Mouse (Mus musculus): Measurements from ENCODE around the gene Srbd1. TPM values are rescaled to one million over a fixed set of nuclear protein-coding genes. Genes with fewer than 3 reads are reported as not detected.

Gene Srbd1
- polyA plus RNA-seq, 1 experiment: 3.6 TPM

GRCm38 (mm10) chr17:85995086-85995485 is 149.9 kb downstream of the Srbd1 start:
- Histone ChIP-seq H3K4me1 (ENCODE audit: control insufficient read depth, insufficient read depth, insufficient read length, low read length) (no peaks in the 10 kb centered on the region; the same call in 1 of the 2 replicates), H3K27ac (replicated peaks; ENCODE audit: low read depth, low read length) (no peak overlapping the region), H3K4me3 (ENCODE audit: insufficient read depth, low read depth, low read length) (no peak overlapping the region)

DNA sequence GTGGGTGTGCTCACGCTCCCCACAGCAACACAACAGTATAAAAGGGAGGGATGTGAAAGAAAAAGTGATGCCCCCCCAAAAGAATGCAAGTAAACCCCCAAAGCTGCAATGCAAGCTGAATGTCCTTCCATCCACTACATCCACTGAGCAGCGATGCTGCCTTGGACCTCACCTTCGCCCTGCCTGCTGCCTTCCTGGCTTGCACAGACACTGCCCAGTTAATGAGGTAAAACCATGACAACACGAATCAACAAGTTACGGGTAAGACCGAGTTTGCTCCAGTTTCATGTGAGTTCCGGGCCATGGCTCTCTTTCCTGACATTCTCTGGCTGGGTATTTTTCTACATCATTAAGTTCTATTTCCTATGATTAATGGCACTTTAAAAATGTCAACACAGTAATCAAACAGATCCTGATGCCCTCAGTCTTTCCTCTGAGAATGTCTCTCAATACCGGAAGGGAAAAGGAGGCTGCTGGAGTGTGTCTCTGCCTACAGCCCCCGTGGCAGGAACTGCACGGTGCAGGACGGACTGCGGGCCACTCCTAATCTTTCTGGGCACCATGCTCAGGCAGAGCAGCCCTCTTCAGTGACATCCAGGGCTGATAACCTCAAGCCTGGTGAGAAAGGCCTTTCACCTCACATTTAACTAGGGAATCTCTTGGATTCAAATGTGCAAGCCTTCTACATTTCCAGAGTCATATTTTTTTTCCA is 155.8 kb downstream of the Srbd1 start:
- H3K4me3 ChIP-seq (ENCODE audit: insufficient read depth, low read depth, low read length): no peak overlapping the region
- H3K4me1 ChIP-seq (ENCODE audit: control insufficient read depth, insufficient read depth, insufficient read length, low read length): peaks cover 4% of the 10 kb centered on the region
- no peak overlapping the region for H3K27ac ChIP-seq (replicated peaks; ENCODE audit: low read depth, low read length)

GRCm38 (mm10) chr17:85987531-85987930 is 157.4 kb downstream of the Srbd1 start:
- Histone ChIP-seq H3K4me3 (ENCODE audit: insufficient read depth, low read depth, low read length) (no peak overlapping the region), H3K4me1 (ENCODE audit: control insufficient read depth, insufficient read depth, insufficient read length, low read length) (peaks cover 4% of the 10 kb centered on the region), H3K27ac (replicated peaks; ENCODE audit: low read depth, low read length) (no peak overlapping the region)

GRCm38 (mm10) chr17:85986624-85987023 is 158.4 kb downstream of the Srbd1 start:
- peaks cover 4% of the 10 kb centered on the region for H3K4me1 ChIP-seq (ENCODE audit: control insufficient read depth, insufficient read depth, insufficient read length, low read length)
- no peak overlapping the region for H3K4me3 ChIP-seq (ENCODE audit: insufficient read depth, low read depth, low read length)
- no peak overlapping the region for H3K27ac ChIP-seq (replicated peaks; ENCODE audit: low read depth, low read length)

- H3K27ac ChIP-seq (replicated peaks; ENCODE audit: low read depth, low read length): no peak overlapping the region
- no peak overlapping the region for H3K4me3 ChIP-seq (ENCODE audit: insufficient read depth, low read depth, low read length)
- H3K4me1 ChIP-seq (ENCODE audit: control insufficient read depth, insufficient read depth, insufficient read length, low read length): peaks cover 4% of the 10 kb centered on the region
Observed at GRCm38 (mm10) chr17:85986181-85986580, 158.8 kb downstream of the Srbd1 start.

DNA sequence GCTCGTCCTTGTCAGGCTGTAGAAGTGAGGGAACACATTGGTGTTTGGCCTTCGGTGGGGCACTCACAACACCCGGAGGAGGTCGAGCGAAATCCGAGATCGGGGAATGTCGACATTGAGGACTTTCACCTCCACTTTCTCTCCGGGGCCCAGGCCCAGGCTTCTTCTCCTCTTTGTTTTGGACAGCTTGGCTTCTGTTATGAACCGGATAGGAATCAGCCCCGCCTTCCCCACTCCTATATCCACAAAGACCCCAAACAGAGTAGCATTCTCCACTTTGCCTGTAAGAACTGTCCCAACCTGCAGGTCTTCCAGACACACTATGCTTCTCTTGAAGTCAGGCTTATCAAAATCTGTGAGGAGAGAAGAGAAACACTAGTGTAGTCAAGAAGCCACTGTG is 159.8 kb downstream of the Srbd1 start:
- H3K27ac ChIP-seq (replicated peaks; ENCODE audit: low read depth, low read length): no peak overlapping the region
- no peak overlapping the region for H3K4me3 ChIP-seq (ENCODE audit: insufficient read depth, low read depth, low read length)
- H3K4me1 ChIP-seq (ENCODE audit: control insufficient read depth, insufficient read depth, insufficient read length, low read length): peaks cover 4% of the 10 kb centered on the region

GRCm38 (mm10) chr17:85982271-85982670 is 162.7 kb downstream of the Srbd1 start:
- no peak overlapping the region for H3K4me3 ChIP-seq (ENCODE audit: insufficient read depth, low read depth, low read length)
- H3K4me1 ChIP-seq (ENCODE audit: control insufficient read depth, insufficient read depth, insufficient read length, low read length): peaks cover 4% of the 10 kb centered on the region
- no peak overlapping the region for H3K27ac ChIP-seq (replicated peaks; ENCODE audit: low read depth, low read length)

GRCm38 (mm10) chr17:85981869-85982268 is 163.1 kb downstream of the Srbd1 start:
- Histone ChIP-seq H3K4me1 (ENCODE audit: control insufficient read depth, insufficient read depth, insufficient read length, low read length) (peaks cover 3% of the 10 kb centered on the region), H3K4me3 (ENCODE audit: insufficient read depth, low read depth, low read length) (no peak overlapping the region), H3K27ac (replicated peaks; ENCODE audit: low read depth, low read length) (no peak overlapping the region)

- Histone ChIP-seq H3K4me3 (ENCODE audit: insufficient read depth, low read depth, low read length) (no peak overlapping the region), H3K27ac (replicated peaks; ENCODE audit: low read depth, low read length) (no peak overlapping the region), H3K4me1 (ENCODE audit: control insufficient read depth, insufficient read depth, insufficient read length, low read length) (peaks cover 2% of the 10 kb centered on the region; the same call in 1 of the 2 replicates)
Observed at GRCm38 (mm10) chr17:85978876-85979275, 166.1 kb downstream of the Srbd1 start.

- Histone ChIP-seq H3K4me3 (ENCODE audit: insufficient read depth, low read depth, low read length) (no peak overlapping the region), H3K27ac (replicated peaks; ENCODE audit: low read depth, low read length) (no peak overlapping the region), H3K4me1 (ENCODE audit: control insufficient read depth, insufficient read depth, insufficient read length, low read length) (peaks cover 2% of the 10 kb centered on the region; the same call in 1 of the 2 replicates)
Observed at GRCm38 (mm10) chr17:85975077-85975476, 169.9 kb downstream of the Srbd1 start.

DNA sequence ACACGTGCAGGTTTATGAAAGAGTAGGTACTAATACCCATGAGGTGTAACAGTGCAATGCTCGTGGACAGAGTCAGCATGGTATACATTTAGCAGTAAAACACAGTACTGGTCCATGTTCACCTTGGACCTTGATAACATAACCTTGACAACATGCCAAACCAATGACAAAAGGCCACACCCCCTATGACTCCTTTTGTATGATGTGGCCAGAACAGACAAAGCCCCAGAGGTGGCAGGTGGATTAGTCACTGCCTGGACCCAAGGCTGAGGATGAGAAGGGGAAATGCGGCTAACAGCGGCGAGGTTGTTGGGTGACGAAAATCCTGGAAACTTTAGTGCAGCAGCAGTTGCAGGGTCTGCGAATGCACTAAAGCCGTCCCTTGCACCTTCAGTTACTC is 170.4 kb downstream of the Srbd1 start:
- Histone ChIP-seq H3K27ac (replicated peaks; ENCODE audit: low read depth, low read length) (no peak overlapping the region), H3K4me3 (ENCODE audit: insufficient read depth, low read depth, low read length) (no peak overlapping the region)

DNA sequence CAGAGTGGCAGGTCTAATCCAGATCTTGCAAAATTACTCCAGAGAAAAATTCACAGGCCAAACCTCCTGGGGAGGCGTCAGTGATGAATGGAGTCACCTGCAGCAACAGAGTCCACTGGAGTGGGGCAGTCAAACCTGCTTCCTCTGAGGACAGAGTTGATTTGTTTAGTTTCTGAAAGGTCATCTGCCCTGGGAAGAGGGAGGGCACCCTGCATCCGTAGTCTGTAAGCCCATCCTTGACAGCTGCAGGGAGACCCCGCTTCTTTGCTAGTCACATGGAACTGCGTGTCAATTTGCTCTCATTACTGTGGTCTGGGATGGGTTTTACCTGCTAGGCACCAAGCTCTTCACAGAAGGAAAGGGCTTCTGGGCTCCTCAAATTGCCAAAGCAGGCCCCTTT is 173.9 kb downstream of the Srbd1 start:
- no peak overlapping the region for H3K27ac ChIP-seq (replicated peaks; ENCODE audit: low read depth, low read length)
- H3K4me3 ChIP-seq (ENCODE audit: insufficient read depth, low read depth, low read length): no peak overlapping the region
- peaks cover 2% of the 10 kb centered on the region; the same call in 1 of the 2 replicates for H3K4me1 ChIP-seq (ENCODE audit: control insufficient read depth, insufficient read depth, insufficient read length, low read length)

More for the DNA sequence above, 170.4 kb downstream of the Srbd1 start:
- H3K4me1 ChIP-seq (ENCODE audit: control insufficient read depth, insufficient read depth, insufficient read length, low read length): peaks cover 2% of the 10 kb centered on the region; the same call in 1 of the 2 replicates

DNA sequence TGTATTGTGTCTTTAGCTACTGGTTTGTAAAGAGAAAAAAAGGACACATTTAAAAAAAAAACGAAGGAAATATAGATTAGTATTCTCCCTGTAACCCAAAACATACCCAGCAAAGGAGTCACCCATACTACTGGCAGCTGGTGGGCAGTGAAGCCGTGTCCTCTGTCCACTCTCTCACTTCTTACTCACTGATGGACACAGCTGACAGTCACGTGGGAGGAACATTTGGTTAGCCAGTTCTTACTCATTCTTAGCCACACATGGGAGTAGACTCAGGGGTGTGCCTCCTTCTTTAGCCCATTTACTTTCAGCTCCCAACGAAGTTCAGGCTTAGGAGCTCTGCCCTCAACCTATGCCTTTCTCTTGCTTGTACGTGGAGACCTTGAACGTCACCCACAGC is 183.3 kb downstream of the Srbd1 start:
- Histone ChIP-seq H3K4me3 (ENCODE audit: insufficient read depth, low read depth, low read length) (no peak overlapping the region), H3K4me1 (ENCODE audit: control insufficient read depth, insufficient read depth, insufficient read length, low read length) (no peaks in the 10 kb centered on the region), H3K27ac (replicated peaks; ENCODE audit: low read depth, low read length) (no peak overlapping the region)

GRCm38 (mm10) chr17:85951771-85952170 is 193.2 kb downstream of the Srbd1 start:
- no peak overlapping the region for H3K27ac ChIP-seq (replicated peaks; ENCODE audit: low read depth, low read length)
- H3K4me3 ChIP-seq (ENCODE audit: insufficient read depth, low read depth, low read length): no peak overlapping the region
- H3K4me1 ChIP-seq (ENCODE audit: control insufficient read depth, insufficient read depth, insufficient read length, low read length): no peaks in the 10 kb centered on the region

DNA sequence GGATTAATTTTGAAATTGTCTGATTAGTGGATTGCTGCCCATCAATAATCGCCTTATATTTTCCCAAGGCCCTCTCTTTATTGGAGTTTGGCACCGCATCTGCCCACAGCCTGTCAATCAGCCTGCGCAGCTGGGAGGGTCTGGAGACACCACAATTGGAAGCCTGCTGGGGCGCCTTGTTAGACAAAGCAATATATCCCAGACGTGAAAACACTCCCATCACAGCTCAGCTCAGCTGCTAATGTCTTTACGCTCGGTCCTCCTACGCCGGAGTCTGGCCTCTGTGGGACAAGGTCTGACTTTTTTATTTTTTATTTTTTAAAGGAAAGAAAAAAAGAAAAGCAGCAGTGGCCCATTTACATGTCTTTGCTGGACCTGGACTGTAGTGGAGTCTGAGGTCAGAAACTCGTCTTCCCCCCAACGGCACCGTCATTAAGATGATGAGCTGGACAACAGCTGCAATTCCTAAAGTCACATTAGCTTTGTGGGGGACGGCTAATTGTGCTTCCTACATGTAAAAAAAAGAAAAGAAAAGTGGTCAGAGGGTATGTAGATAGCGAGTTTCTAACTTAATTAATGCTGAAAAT is 195.0 kb downstream of the Srbd1 start:
- no peaks in the 10 kb centered on the region for H3K4me1 ChIP-seq (ENCODE audit: control insufficient read depth, insufficient read depth, insufficient read length, low read length)
- H3K4me3 ChIP-seq (ENCODE audit: insufficient read depth, low read depth, low read length): no peak overlapping the region
- H3K27ac ChIP-seq (replicated peaks; ENCODE audit: low read depth, low read length): no peak overlapping the region

All from brown adipose tissue, adult 24 weeks (tissue).